Comparison of ENCODE assay signal across 41 mouse cellular contexts in genomic region chr6:34920631-34921030, GRCm38 (mm10). TPM values are rescaled to one million over a fixed set of nuclear protein-coding genes. Genes with fewer than 3 reads are reported as not detected.
"Had no signal": no experiment of that assay in that cellular context is flagged by ENCODE, and none has a peak within 500 bp of the region (broad histone marks: within the 10 kb centered on the region; RNA-seq: fewer than 3 reads in every experiment).

No protein-coding gene starts in this region.

- H3K4me1 ChIP-seq: hindbrain, embryonic 12.5 days; intestine, embryonic 15.5 days; kidney, embryonic 15.5 days; limb, embryonic 15.5 days had no signal

- H3K9me3 ChIP-seq: heart, embryonic 10.5 days; heart, embryonic 12.5 days; hindbrain, embryonic 10.5 days; hindbrain, embryonic 12.5 days; intestine, embryonic 15.5 days; kidney, embryonic 15.5 days; limb, embryonic 13.5 days; limb, embryonic 15.5 days; liver, embryonic 12.5 days had no signal

- H3K4me3 ChIP-seq: heart, embryonic 10.5 days; heart, embryonic 12.5 days; hindbrain, embryonic 10.5 days; hindbrain, embryonic 12.5 days; intestine, embryonic 15.5 days; kidney, embryonic 15.5 days; limb, embryonic 13.5 days; limb, embryonic 15.5 days; liver, embryonic 12.5 days had no signal

- H3K27me3 ChIP-seq: heart, embryonic 12.5 days; hindbrain, embryonic 12.5 days; intestine, embryonic 15.5 days; kidney, embryonic 15.5 days; limb, embryonic 13.5 days; limb, embryonic 15.5 days had no signal

- H3K4me2 ChIP-seq: heart, embryonic 12.5 days; hindbrain, embryonic 12.5 days; hindbrain, embryonic 14.5 days; intestine, embryonic 15.5 days; kidney, embryonic 15.5 days; limb, embryonic 13.5 days; limb, embryonic 15.5 days; liver, embryonic 12.5 days had no signal

- H3K27ac ChIP-seq: heart, embryonic 10.5 days; hindbrain, embryonic 10.5 days; hindbrain, embryonic 12.5 days; hindbrain, embryonic 14.5 days; intestine, embryonic 15.5 days; kidney, embryonic 15.5 days; kidney, postnatal 0 days; limb, embryonic 13.5 days; limb, embryonic 15.5 days; liver, embryonic 12.5 days had no signal

- H3K9ac ChIP-seq: heart, embryonic 12.5 days; hindbrain, embryonic 12.5 days; hindbrain, embryonic 14.5 days; intestine, embryonic 15.5 days; kidney, embryonic 15.5 days; limb, embryonic 13.5 days; limb, embryonic 15.5 days; liver, embryonic 12.5 days had no signal

- DNase-seq: gastrocnemius, postnatal 14 days; gastrocnemius, postnatal 36 days; heart, adult 18-20 months; heart, postnatal 10 days; heart, postnatal 4 days; kidney, adult 18-20 months; kidney, adult 8-10 months; kidney, postnatal 14 days; kidney, postnatal 36 days; layer of hippocampus, adult 9-11 months; layer of hippocampus, postnatal 36 days; left cerebral cortex, postnatal 4 days had no signal

- ATAC-seq: hindbrain, embryonic 16.5 days; inflammation-experienced regulatory T-cells, adult 6 months; intestine, embryonic 15.5 days; intestine, postnatal 0 days; liver, embryonic 12.5 days had no signal

- H3K36me3 ChIP-seq: heart, embryonic 10.5 days; heart, embryonic 12.5 days; hindbrain, embryonic 10.5 days; hindbrain, embryonic 12.5 days; intestine, embryonic 15.5 days; kidney, embryonic 15.5 days; limb, embryonic 13.5 days; limb, embryonic 15.5 days; liver, embryonic 12.5 days had no signal

RNA-seq across cellular contexts. Expression of gene Stra8, which starts 0.7 kb away (rescaled TPM):
- total RNA-seq: gastrocnemius, adult 8-10 months; gastrocnemius, postnatal 14 days; gastrocnemius, postnatal 36 days; granulocyte monocyte progenitor cell, adult 5-6 weeks; heart, adult 18-20 months; heart, adult 8-10 months; heart, postnatal 10 days; heart, postnatal 25 days; heart, postnatal 4 days; layer of hippocampus, adult 18-20 months; layer of hippocampus, adult 8-10 months; layer of hippocampus, postnatal 14 days; layer of hippocampus, postnatal 36 days; left cerebral cortex, adult 18-20 months; left cerebral cortex, adult 8-10 months; left cerebral cortex, postnatal 10 days; left cerebral cortex, postnatal 25 days; left cerebral cortex, postnatal 4 days; liver, adult 2 months had no signal
- polyA plus RNA-seq: frontal cortex, adult 2 months; heart, embryonic 10.5 days; heart, embryonic 12.5 days; heart, embryonic 14.5 days; hindbrain, embryonic 10.5 days; hindbrain, embryonic 12.5 days; hindbrain, embryonic 14.5 days; hindbrain, embryonic 16.5 days; inflammation-experienced regulatory T-cells, adult 6 months; intestine, embryonic 15.5 days; intestine, postnatal 0 days; kidney, embryonic 15.5 days; kidney, postnatal 0 days; limb, embryonic 11.5 days; limb, embryonic 13.5 days; limb, embryonic 15.5 days; liver, adult 2 months; liver, embryonic 12.5 days had no signal
